18 mouse cellular contexts compared by ENCODE assay signal in the genomic region with DNA sequence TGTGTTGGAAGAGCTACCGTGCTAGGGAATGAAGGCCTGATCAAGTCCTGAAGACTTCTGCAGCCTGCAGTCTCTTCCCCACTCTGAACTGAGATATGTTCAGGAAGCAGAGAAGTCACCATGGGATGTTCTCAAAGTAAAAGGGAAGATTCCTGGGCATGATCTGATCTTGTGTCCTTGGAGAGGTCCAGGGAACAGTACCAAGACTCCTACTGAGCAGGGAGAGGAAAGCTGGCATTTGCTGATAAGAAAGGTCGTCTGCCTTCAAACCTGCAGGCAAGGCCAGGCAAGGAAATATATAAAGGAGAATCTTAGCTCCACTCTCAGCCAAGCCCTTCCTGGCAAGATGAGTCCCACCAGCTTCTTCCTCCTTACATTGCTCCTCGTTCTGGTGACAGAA. TPM values are rescaled to one million over a fixed set of nuclear protein-coding genes. Genes with fewer than 3 reads are reported as not detected.
"Had no signal": no experiment of that assay in that cellular context is flagged by ENCODE, and none has a peak within 500 bp of the region (broad histone marks: within the 10 kb centered on the region; RNA-seq: fewer than 3 reads in every experiment).

TSS of gene Svs5 (plus strand) at position 301 of the 400 bp plus-strand sequence.

RNA-seq across cellular contexts. Expression of gene Svs5, which starts in this region (rescaled TPM):
- polyA plus RNA-seq: cortical plate, adult 2 months; embryonic facial prominence, embryonic 10.5 days; embryonic facial prominence, embryonic 11.5 days; embryonic facial prominence, embryonic 12.5 days; embryonic facial prominence, embryonic 13.5 days; embryonic facial prominence, embryonic 14.5 days; embryonic facial prominence, embryonic 15.5 days; erythroblast, embryonic 14.5 days; forebrain, embryonic 10.5 days; forebrain, embryonic 11.5 days; forebrain, embryonic 12.5 days; forebrain, embryonic 13.5 days; forebrain, embryonic 14.5 days; forebrain, embryonic 15.5 days; forebrain, embryonic 16.5 days; forebrain, postnatal 0 days; frontal cortex, adult 2 months; heart, adult 2 months had no signal
